Mouse (Mus musculus): ENCODE measurements around the gene Ptpn11. TPM values are rescaled to one million over a fixed set of nuclear protein-coding genes. Genes with fewer than 3 reads are reported as not detected.
A peak's percentile ranks its signal among the peaks of the same experiment; 100 is the strongest.

Ptpn11 gene
- total RNA-seq, 2 experiments from 2014 or later, result 78.0 to 80.4 TPM

GRCm38 (mm10) chr5:121114151-121114550 is 77.0 kb downstream of the Ptpn11 start:
- intact Hi-C loops (cut with DNase I), result no loop called here
- DNase-seq (ENCODE audit: extremely low spot score in 1 of 2, low spot score in 2 of 2), result peak; percentile 46 to 58

- DNase-seq (ENCODE audit: extremely low spot score in 1 of 2, low spot score in 2 of 2), result no peak
Measured at GRCm38 (mm10) chr5:121112390-121112789, 78.8 kb downstream of the Ptpn11 start.

GRCm38 (mm10) chr5:121111106-121111915 is 79.9 kb downstream of the Ptpn11 start:
- peak; percentile 52 to 57 for DNase-seq (ENCODE audit: extremely low spot score in 1 of 2, low spot score in 2 of 2)
- intact Hi-C loops (cut with DNase I), result no loop called here

More at GRCm38 (mm10) chr5:121112390-121112789, 78.8 kb downstream of the Ptpn11 start:
- intact Hi-C loops (cut with DNase I), result no loop called here

GRCm38 (mm10) chr5:121109185-121109584 is 82.0 kb downstream of the Ptpn11 start:
- intact Hi-C loops (cut with DNase I), result no loop called here
- no peak for DNase-seq (ENCODE audit: extremely low spot score in 1 of 2, low spot score in 2 of 2)

GRCm38 (mm10) chr5:121106913-121107312 is 84.3 kb downstream of the Ptpn11 start:
- intact Hi-C loops (cut with DNase I), result no loop called here

GRCm38 (mm10) chr5:121100886-121101580 is 90.2 kb downstream of the Ptpn11 start:
- DNase-seq (ENCODE audit: extremely low spot score in 1 of 2, low spot score in 2 of 2), result no peak
- intact Hi-C loops (cut with DNase I), result no loop called here

More at GRCm38 (mm10) chr5:121106913-121107312, 84.3 kb downstream of the Ptpn11 start:
- no peak for DNase-seq (ENCODE audit: extremely low spot score in 1 of 2, low spot score in 2 of 2)

GRCm38 (mm10) chr5:121100095-121100494 is 91.1 kb downstream of the Ptpn11 start:
- intact Hi-C loops (cut with DNase I), result no loop called here
- no peak for DNase-seq (ENCODE audit: extremely low spot score in 1 of 2, low spot score in 2 of 2)

- no peak for DNase-seq (ENCODE audit: extremely low spot score in 1 of 2, low spot score in 2 of 2)
- intact Hi-C loops (cut with DNase I), result no loop called here
Measured at GRCm38 (mm10) chr5:121097970-121098369, 93.2 kb downstream of the Ptpn11 start.

GRCm38 (mm10) chr5:121096744-121097143 is 94.5 kb downstream of the Ptpn11 start:
- intact Hi-C loops (cut with DNase I), result no loop called here
- no peak for DNase-seq (ENCODE audit: extremely low spot score in 1 of 2, low spot score in 2 of 2)

- DNase-seq (ENCODE audit: extremely low spot score in 1 of 2, low spot score in 2 of 2), result no peak
- intact Hi-C loops (cut with DNase I), result no loop called here
Measured at GRCm38 (mm10) chr5:121093281-121093680, 97.9 kb downstream of the Ptpn11 start.

- DNase-seq (ENCODE audit: extremely low spot score in 1 of 2, low spot score in 2 of 2), result no peak
- intact Hi-C loops (cut with DNase I), result no loop called here
Measured at GRCm38 (mm10) chr5:121089660-121090059, 101.5 kb downstream of the Ptpn11 start.

- intact Hi-C loops (cut with DNase I), result no loop called here
- no peak for DNase-seq (ENCODE audit: extremely low spot score in 1 of 2, low spot score in 2 of 2)
Measured at GRCm38 (mm10) chr5:121087733-121088132, 103.5 kb downstream of the Ptpn11 start.

- DNase-seq (ENCODE audit: extremely low spot score in 1 of 2, low spot score in 2 of 2), result no peak
- intact Hi-C loops (cut with DNase I), result no loop called here
Measured at GRCm38 (mm10) chr5:121082605-121083004, 108.6 kb downstream of the Ptpn11 start.

GRCm38 (mm10) chr5:121081754-121082153 is 109.4 kb downstream of the Ptpn11 start:
- no peak for DNase-seq (ENCODE audit: extremely low spot score in 1 of 2, low spot score in 2 of 2)
- intact Hi-C loops (cut with DNase I), result no loop called here

Other genes starting within 250 kb of the Ptpn11 start
- 100 to 1,000 TPM; 188 to 210 TPM for gene Rph3a, start 181.3 kb downstream of the Ptpn11 start, total RNA-seq (2021)
- gene Rpl6, start 13.1 kb upstream of the Ptpn11 start, total RNA-seq (2021), result 100 to 1,000 TPM; 499 to 506 TPM
- 100 to 1,000 TPM; 222 to 247 TPM for gene Hectd4, start 28.8 kb upstream of the Ptpn11 start, total RNA-seq (2021)
- gene Trafd1, start 194.2 kb upstream of the Ptpn11 start, total RNA-seq (2021), result 100 to 1,000 TPM in 1 of 2 experiments, 10 to 100 TPM in 1; 97.9 to 105 TPM
- gene Naa25, start 206.5 kb upstream of the Ptpn11 start, total RNA-seq (2021), result 10 to 100 TPM; 48.3 to 50.1 TPM

All from left cerebral cortex, postnatal 10 days (tissue).